Mouse (Mus musculus) liver, postnatal 0 days (tissue): ENCODE measurements around the gene Rpl18. TPM values are rescaled to one million over a fixed set of nuclear protein-coding genes. Genes with fewer than 3 reads are reported as not detected.

Experiments used
- ATAC-seq: fragments of 200-750 bp; cut with Nextera tagmentation; 2 replicates; pipeline ENCODE4 v1.8.0; 2017; ENCODE audit warnings: mild to moderate bottlenecking, moderate library complexity
- DNase-seq: peaks from one replicate; pipeline ENCODE4 v3.0.0-alpha.2; 2016
- H3K27ac ChIP-seq: fragments of 300-500 bp; sonication (generic); 2 replicates; pipeline ENCODE4 v1.5.1; 2014; ENCODE audit warnings: antibody characterized with exemption, moderate library complexity, mild to moderate bottlenecking, low read depth
- H3K27me3 ChIP-seq: fragments of 300-500 bp; sonication (generic); 2 replicates; pipeline ENCODE4 v1.6.1; 2014; ENCODE audit warnings: low read length, control low read depth, mixed read lengths; ENCODE audit not compliant: insufficient read depth
- H3K36me3 ChIP-seq: fragments of 300-500 bp; sonication (generic); replicated peaks from 2 replicates; pipeline ENCODE4 v1.6.1; 2014; ENCODE audit warnings: mild to moderate bottlenecking, control low read depth, low read length, moderate library complexity, mixed read lengths; ENCODE audit not compliant: insufficient read depth
- H3K4me1 ChIP-seq: fragments of 300-500 bp; sonication (generic); 2 replicates; pipeline ENCODE4 v1.6.1; 2014; ENCODE audit warnings: antibody characterized with exemption, mild to moderate bottlenecking, control low read depth; ENCODE audit not compliant: insufficient read depth
- H3K4me2 ChIP-seq: fragments of 300-500 bp; sonication (generic); 2 replicates; pipeline ENCODE4 v1.6.1; 2014; ENCODE audit warnings: low read depth, mild to moderate bottlenecking, low read length, moderate library complexity, mixed read lengths
- H3K4me3 ChIP-seq: fragments of 300-500 bp; sonication (generic); 2 replicates; pipeline ENCODE4 v1.5.1; 2014; ENCODE audit warnings: low read depth, low read length
- H3K9ac ChIP-seq: fragments of 300-500 bp; sonication (generic); replicated peaks from 2 replicates; pipeline ENCODE4 v1.6.1; 2014; ENCODE audit warnings: mild to moderate bottlenecking, moderate library complexity
- H3K9me3 ChIP-seq: fragments of 300-500 bp; sonication (generic); 2 replicates; pipeline ENCODE4 v1.6.1; 2016; ENCODE audit warnings: mild to moderate bottlenecking, control low read depth, low read length, mixed read lengths
- CTCF ChIP-seq: sonication (generic); IDR thresholded peaks from 2 replicates; pipeline ENCODE4 v1.5.1; 2016; ENCODE audit warnings: antibody characterized with exemption, low read depth
- EP300 ChIP-seq: IDR thresholded peaks from 2 replicates; pipeline ENCODE4 v1.6.1; 2016; ENCODE audit warnings: antibody characterized with exemption, low read depth, mild to moderate bottlenecking
- WGBS: fragments of 180-500 bp; shearing (Covaris S2); extraction: QIAGEN DNeasy Blood & Tissue Kit; methylation state at CpG from one replicate; pipeline ENCODE4 v1.1.7; 2014; ENCODE audit not compliant: insufficient replicate concordance; 5-methylcytosine and 5-hydroxymethylcytosine counted together
- polyA plus RNA-seq: library from polyadenylated mRNA; unstranded; fragments of >200 nt; fragmentation: Nextera tagmentation; extraction: Ambion mirVana; gene quantifications from 2 replicates; pipeline ENCODE4 v1.2.1, GENCODE M21; 2015

Gene Rpl18
- polyA plus RNA-seq, 1 experiment from 2014 or later: 494 TPM

- Histone ChIP-seq H3K27ac (no peak overlapping the region), H3K4me3 (peak overlapping the region; percentile 20; the same call in 1 of the 2 replicates), H3K36me3 (no peaks in the 10 kb centered on the region), H3K9me3 (no peaks in the 10 kb centered on the region; the same call in 1 of the 2 replicates), H3K9ac (no peak overlapping the region), H3K27me3 (no peaks in the 10 kb centered on the region), H3K4me1 (0 out of 2 replicates have a peak, but pooled peaks cover 6% of the 10 kb centered on the region), H3K4me2 (peak overlapping the region; percentile 60)
- ATAC-seq: peak; percentile 17; the same call in 1 of the 2 replicates
- TF ChIP-seq CTCF (peak; percentile 35), EP300 (no peak)
- WGBS: 30% methylated on average over 19 of the region's 19 CpGs
- DNase-seq: no peak
These were observed 27.1 kb downstream of the Rpl18 start for GRCm38 (mm10) chr7:45742338-45742737.

GRCm38 (mm10) chr7:45744387-45744786, 29.1 kb downstream of the Rpl18 start:
- WGBS: 40% methylated on average over 2 of the region's 2 CpGs
- no peak overlapping the region for H3K9ac ChIP-seq
- TF ChIP-seq EP300 (no peak), CTCF (no peak)
- no peaks in the 10 kb centered on the region for H3K36me3 ChIP-seq
- no peak overlapping the region for H3K4me2 ChIP-seq
- peak; percentile 89 for DNase-seq
- 0 out of 2 replicates have a peak, but pooled peaks cover 6% of the 10 kb centered on the region for H3K4me1 ChIP-seq
- ATAC-seq: peak; percentile 81
- no peaks in the 10 kb centered on the region for H3K27me3 ChIP-seq
- no peaks in the 10 kb centered on the region; the same call in 1 of the 2 replicates for H3K9me3 ChIP-seq
- no peak overlapping the region for H3K4me3 ChIP-seq
- H3K27ac ChIP-seq: no peak overlapping the region

GRCm38 (mm10) chr7:45746518-45746917, 31.3 kb downstream of the Rpl18 start:
- no peaks in the 10 kb centered on the region for H3K36me3 ChIP-seq
- H3K27ac ChIP-seq: no peak overlapping the region
- WGBS: 68% methylated on average over 6 of the region's 6 CpGs
- H3K27me3 ChIP-seq: no peaks in the 10 kb centered on the region
- TF ChIP-seq EP300 (no peak), CTCF (peak; percentile 67)
- no peak overlapping the region for H3K4me2 ChIP-seq
- 0 out of 2 replicates have a peak, but pooled peaks cover 4% of the 10 kb centered on the region for H3K4me1 ChIP-seq
- H3K9me3 ChIP-seq: no peaks in the 10 kb centered on the region; the same call in 1 of the 2 replicates
- H3K9ac ChIP-seq: no peak overlapping the region
- DNase-seq (no peak), ATAC-seq (no peak)
- H3K4me3 ChIP-seq: no peak overlapping the region

GRCm38 (mm10) chr7:45747450-45747849, 32.2 kb downstream of the Rpl18 start:
- Histone ChIP-seq H3K4me1 (no peaks in the 10 kb centered on the region), H3K9ac (no peak overlapping the region), H3K4me2 (no peak overlapping the region), H3K4me3 (no peak overlapping the region), H3K27ac (no peak overlapping the region), H3K9me3 (no peaks in the 10 kb centered on the region; the same call in 1 of the 2 replicates), H3K36me3 (no peaks in the 10 kb centered on the region), H3K27me3 (no peaks in the 10 kb centered on the region)
- ATAC-seq: no peak
- TF ChIP-seq EP300: no peak
- no peak for TF ChIP-seq CTCF
- no peak for DNase-seq
- WGBS: 90% methylated on average over 5 of the region's 5 CpGs

GRCm38 (mm10) chr7:45748110-45748509, 32.9 kb downstream of the Rpl18 start:
- no peak for DNase-seq

GRCm38 (mm10) chr7:45749401-45749800, 34.1 kb downstream of the Rpl18 start:
- TF ChIP-seq CTCF (no peak), EP300 (no peak)
- 38% methylated on average over 10 of the region's 10 CpGs for WGBS
- Histone ChIP-seq H3K9me3 (no peaks in the 10 kb centered on the region; the same call in 1 of the 2 replicates), H3K27ac (no peak overlapping the region), H3K4me3 (no peak overlapping the region), H3K27me3 (no peaks in the 10 kb centered on the region), H3K36me3 (no peaks in the 10 kb centered on the region), H3K4me2 (no peak overlapping the region), H3K4me1 (no peaks in the 10 kb centered on the region), H3K9ac (no peak overlapping the region)
- ATAC-seq: no peak
- DNase-seq: no peak

More at GRCm38 (mm10) chr7:45748110-45748509, 32.9 kb downstream of the Rpl18 start:
- Histone ChIP-seq H3K9ac (no peak overlapping the region), H3K4me2 (no peak overlapping the region), H3K36me3 (no peaks in the 10 kb centered on the region), H3K4me3 (no peak overlapping the region), H3K4me1 (no peaks in the 10 kb centered on the region), H3K9me3 (no peaks in the 10 kb centered on the region; the same call in 1 of the 2 replicates), H3K27ac (no peak overlapping the region), H3K27me3 (no peaks in the 10 kb centered on the region)
- no peak for ATAC-seq
- no peak for TF ChIP-seq EP300
- TF ChIP-seq CTCF: no peak
- 51% methylated on average over 7 of the region's 7 CpGs for WGBS
